Mouse (Mus musculus) embryonic facial prominence, embryonic 14.5 days (tissue): ENCODE data around the gene Mad1l1. TPM values are rescaled to one million over a fixed set of nuclear protein-coding genes. Genes with fewer than 3 reads are reported as not detected.

Experiments used
- ATAC-seq: fragments of 200-750 bp; cut with Nextera tagmentation; 2 replicates; pipeline ENCODE4 v1.8.0; 2017; ENCODE audit warnings: low read depth, moderate number of reproducible peaks, moderate TSS enrichment
- DNase-seq: peaks from one replicate; pipeline ENCODE4 v3.0.0-alpha.2; 2015; ENCODE audit warnings: low spot score
- H3K27ac ChIP-seq: fragments of 300-500 bp; sonication (generic); replicated peaks from 2 replicates; pipeline ENCODE4 v1.5.1; 2014; ENCODE audit warnings: low read depth, mild to moderate bottlenecking, low read length, moderate library complexity
- H3K27me3 ChIP-seq: fragments of 300-500 bp; sonication (generic); replicated peaks from 2 replicates; pipeline ENCODE4 v1.6.1; 2014; ENCODE audit warnings: low read length; ENCODE audit not compliant: control insufficient read depth, insufficient read depth
- H3K36me3 ChIP-seq: fragments of 300-500 bp; sonication (generic); 2 replicates; pipeline ENCODE4 v1.6.1; 2014; ENCODE audit warnings: low read length, mixed read lengths; ENCODE audit not compliant: control insufficient read depth, insufficient read depth
- H3K4me1 ChIP-seq: fragments of 300-500 bp; sonication (generic); 2 replicates; pipeline ENCODE4 v1.6.1; 2014; ENCODE audit warnings: antibody characterized with exemption, low read length; ENCODE audit not compliant: control insufficient read depth, insufficient read depth
- H3K4me2 ChIP-seq: fragments of 300-500 bp; sonication (generic); 2 replicates; pipeline ENCODE4 v1.6.1; 2014; ENCODE audit warnings: low read depth, mild to moderate bottlenecking, low read length, moderate library complexity, mixed read lengths
- H3K4me3 ChIP-seq: fragments of 300-500 bp; sonication (generic); 2 replicates; pipeline ENCODE4 v1.5.1; 2014; ENCODE audit warnings: low read depth, mild to moderate bottlenecking, low read length
- H3K9ac ChIP-seq: fragments of 300-500 bp; sonication (generic); 2 replicates; pipeline ENCODE4 v1.6.1; 2014; ENCODE audit warnings: low read depth, mild to moderate bottlenecking, low read length, moderate library complexity, mixed read lengths
- H3K9me3 ChIP-seq: fragments of 300-500 bp; sonication (generic); 2 replicates; pipeline ENCODE4 v1.6.1; 2016; ENCODE audit warnings: low read length; ENCODE audit not compliant: control insufficient read depth
- WGBS: fragments of 180-500 bp; shearing (Covaris S2); extraction: QIAGEN DNeasy Blood & Tissue Kit; methylation state at CpG from one replicate; pipeline ENCODE4 v1.1.7; 2014; 5-methylcytosine and 5-hydroxymethylcytosine counted together
- polyA plus RNA-seq: library from polyadenylated mRNA; unstranded; fragments of >200 nt; fragmentation: Nextera tagmentation; extraction: Ambion mirVana; gene quantifications from 2 replicates; pipeline ENCODE4 v1.2.1, GENCODE M21; 2014

Gene Mad1l1
- polyA plus RNA-seq, 1 experiment from 2014 or later: 38.0 TPM

DNA sequence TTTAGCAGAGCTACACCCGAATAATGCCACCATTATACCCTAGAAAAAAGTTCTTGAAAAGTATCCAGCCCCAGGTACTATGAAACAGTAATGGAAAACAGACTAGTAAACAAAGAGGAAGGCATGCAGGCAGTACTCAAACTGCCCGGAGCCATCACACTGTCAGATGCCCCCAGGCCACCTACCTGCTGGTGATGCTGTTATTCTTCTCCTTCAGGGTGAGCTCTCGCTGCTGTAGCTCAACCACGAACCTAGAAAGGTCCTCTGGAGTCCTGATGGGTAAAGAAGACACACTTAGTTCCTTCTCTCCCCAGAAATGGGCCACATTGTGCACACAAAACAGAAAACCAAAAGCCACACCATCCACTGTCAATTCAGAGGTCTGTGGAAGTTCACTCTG lies 60.0 kb downstream of the Mad1l1 start:
- Histone ChIP-seq H3K27me3 (no peaks in the 10 kb centered on the region), H3K9ac (no peak overlapping the region), H3K4me2 (no peak overlapping the region), H3K4me1 (no peaks in the 10 kb centered on the region), H3K9me3 (no peaks in the 10 kb centered on the region), H3K36me3 (peaks cover 8% of the 10 kb centered on the region), H3K27ac (no peak overlapping the region), H3K4me3 (no peak overlapping the region)
- DNase-seq: no peak
- ATAC-seq: no peak
- 84% methylated on average over 4 of the region's 4 CpGs for WGBS

DNA sequence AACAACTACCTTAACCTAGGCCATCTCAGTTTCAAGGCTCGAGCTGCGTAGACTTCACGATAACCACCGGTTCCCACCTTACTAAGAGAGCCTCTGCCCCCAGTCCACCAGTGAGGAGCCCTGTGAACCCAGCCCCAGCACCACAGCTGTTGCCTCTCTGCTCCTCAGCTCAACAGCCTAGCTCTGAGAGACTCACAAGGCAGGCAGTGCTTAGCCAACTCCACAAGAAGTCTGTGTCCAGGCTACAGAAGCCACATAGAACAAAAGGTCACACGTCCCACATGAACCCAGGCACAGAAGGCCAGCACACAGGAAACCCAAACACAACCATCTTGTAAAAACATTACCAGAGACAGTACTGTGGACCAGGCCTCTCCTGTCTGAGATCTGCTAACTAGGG lies 62.7 kb downstream of the Mad1l1 start:
- no peak overlapping the region for H3K9ac ChIP-seq

DNA sequence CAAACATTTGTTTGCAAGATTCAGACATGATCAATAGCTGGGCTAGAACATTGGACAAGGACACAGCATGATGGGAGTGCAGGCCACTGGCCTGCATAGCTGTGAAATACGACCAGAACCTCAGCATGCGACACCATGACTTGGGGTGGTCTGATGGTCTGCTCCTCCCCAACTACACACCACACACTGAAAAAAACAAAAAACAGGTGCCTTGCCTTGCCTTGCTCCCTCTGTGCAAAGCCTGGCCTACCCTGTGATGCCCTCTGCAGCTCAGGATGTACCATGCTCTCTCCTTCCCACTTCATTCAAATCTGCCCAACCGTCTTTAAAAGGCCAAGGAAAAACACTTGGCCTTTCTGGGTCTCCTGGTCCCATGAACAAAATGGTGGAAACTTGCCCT lies 63.3 kb downstream of the Mad1l1 start:
- ATAC-seq: no peak
- H3K27ac ChIP-seq: no peak overlapping the region
- no peaks in the 10 kb centered on the region for H3K4me1 ChIP-seq
- H3K4me3 ChIP-seq: no peak overlapping the region
- DNase-seq: no peak
- no peaks in the 10 kb centered on the region for H3K9me3 ChIP-seq
- H3K36me3 ChIP-seq: peaks cover 8% of the 10 kb centered on the region
- 91% methylated on average over 3 of the region's 3 CpGs for WGBS
- H3K9ac ChIP-seq: no peak overlapping the region
- no peak overlapping the region for H3K4me2 ChIP-seq
- no peaks in the 10 kb centered on the region for H3K27me3 ChIP-seq

More for the DNA sequence above, 62.7 kb downstream of the Mad1l1 start:
- H3K27ac ChIP-seq: no peak overlapping the region
- DNase-seq (no peak), ATAC-seq (no peak)
- peaks cover 8% of the 10 kb centered on the region for H3K36me3 ChIP-seq
- no peak overlapping the region for H3K4me2 ChIP-seq
- H3K4me3 ChIP-seq: no peak overlapping the region
- H3K4me1 ChIP-seq: no peaks in the 10 kb centered on the region
- 94% methylated on average over 5 of the region's 5 CpGs for WGBS
- H3K9me3 ChIP-seq: no peaks in the 10 kb centered on the region
- H3K27me3 ChIP-seq: no peaks in the 10 kb centered on the region

DNA sequence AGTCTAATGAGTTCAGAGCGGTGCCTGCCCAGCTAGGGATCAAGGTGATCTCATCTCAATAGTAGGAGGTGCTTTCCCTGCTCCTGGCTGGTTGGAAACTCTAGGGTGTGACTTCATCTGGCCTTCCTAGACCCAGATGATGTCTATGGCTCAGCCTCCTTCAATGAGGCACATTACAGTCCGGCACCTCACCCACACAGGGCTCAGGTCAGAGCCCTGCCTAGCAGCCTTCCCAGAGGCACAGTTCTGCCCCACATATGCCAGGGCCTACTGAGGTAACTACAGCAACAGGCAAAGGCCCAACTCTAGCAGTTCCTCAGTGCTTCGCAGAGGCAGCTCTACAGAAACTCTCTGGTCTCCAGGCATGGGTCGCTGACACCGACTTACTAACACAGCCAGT lies 63.9 kb downstream of the Mad1l1 start:
- DNase-seq (no peak), ATAC-seq (no peak)
- no peak overlapping the region for H3K4me3 ChIP-seq
- H3K27ac ChIP-seq: no peak overlapping the region
- no peaks in the 10 kb centered on the region for H3K27me3 ChIP-seq
- no peak overlapping the region for H3K9ac ChIP-seq
- peaks cover 8% of the 10 kb centered on the region for H3K36me3 ChIP-seq
- H3K9me3 ChIP-seq: no peaks in the 10 kb centered on the region
- H3K4me1 ChIP-seq: no peaks in the 10 kb centered on the region
- no peak overlapping the region for H3K4me2 ChIP-seq
- WGBS: 88% methylated on average over 5 of the region's 5 CpGs

DNA sequence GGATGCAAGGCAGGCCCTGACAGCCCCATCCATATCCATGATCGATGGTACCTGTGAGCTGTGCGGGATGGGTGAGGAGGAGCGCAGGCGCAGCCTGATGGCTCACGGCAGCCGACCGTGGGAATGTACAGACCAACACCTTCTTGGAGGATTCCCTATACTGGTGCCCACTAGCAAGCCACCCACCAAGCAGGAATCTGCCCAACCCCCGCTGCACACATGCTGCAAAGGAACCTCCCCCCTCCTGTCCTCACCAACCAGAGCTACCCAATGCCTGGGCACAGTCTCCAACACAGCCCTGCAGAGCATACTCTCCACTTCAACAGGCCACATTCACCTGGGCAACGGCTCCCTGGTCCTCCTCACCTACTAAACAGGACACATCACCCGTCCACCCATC lies 64.7 kb downstream of the Mad1l1 start:
- no peak overlapping the region for H3K9ac ChIP-seq
- ATAC-seq (no peak), DNase-seq (no peak)
- H3K36me3 ChIP-seq: peaks cover 8% of the 10 kb centered on the region
- no peaks in the 10 kb centered on the region for H3K4me1 ChIP-seq
- no peak overlapping the region for H3K27ac ChIP-seq
- H3K4me2 ChIP-seq: no peak overlapping the region
- WGBS: 91% methylated on average over 10 of the region's 10 CpGs
- no peaks in the 10 kb centered on the region for H3K9me3 ChIP-seq
- H3K4me3 ChIP-seq: no peak overlapping the region
- no peaks in the 10 kb centered on the region for H3K27me3 ChIP-seq

DNA sequence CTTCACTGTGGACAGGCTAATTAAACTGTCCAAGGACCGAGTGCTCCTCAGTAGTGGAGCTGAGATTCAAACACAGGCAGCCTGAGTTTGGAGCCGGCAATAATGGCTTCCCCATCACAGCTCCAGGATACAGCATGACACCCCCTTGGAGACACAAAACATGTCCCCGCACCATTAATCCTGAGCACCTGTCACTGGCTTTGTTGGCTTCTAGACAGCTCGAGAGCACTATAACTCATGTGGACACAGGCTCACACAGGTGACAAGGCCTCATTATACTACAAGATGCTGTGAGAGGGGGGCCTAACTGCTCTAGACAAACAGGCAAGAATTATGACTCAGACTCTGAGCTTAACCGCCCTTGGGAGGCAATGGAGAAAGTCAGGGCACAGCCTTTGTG lies 66.1 kb downstream of the Mad1l1 start:
- DNase-seq (no peak), ATAC-seq (no peak)
- Histone ChIP-seq H3K36me3 (peaks cover 4% of the 10 kb centered on the region), H3K4me3 (no peak overlapping the region), H3K27ac (no peak overlapping the region), H3K4me1 (no peaks in the 10 kb centered on the region), H3K4me2 (no peak overlapping the region), H3K9me3 (no peaks in the 10 kb centered on the region), H3K9ac (no peak overlapping the region), H3K27me3 (no peaks in the 10 kb centered on the region)
- 79% methylated on average over 5 of the region's 5 CpGs for WGBS

DNA sequence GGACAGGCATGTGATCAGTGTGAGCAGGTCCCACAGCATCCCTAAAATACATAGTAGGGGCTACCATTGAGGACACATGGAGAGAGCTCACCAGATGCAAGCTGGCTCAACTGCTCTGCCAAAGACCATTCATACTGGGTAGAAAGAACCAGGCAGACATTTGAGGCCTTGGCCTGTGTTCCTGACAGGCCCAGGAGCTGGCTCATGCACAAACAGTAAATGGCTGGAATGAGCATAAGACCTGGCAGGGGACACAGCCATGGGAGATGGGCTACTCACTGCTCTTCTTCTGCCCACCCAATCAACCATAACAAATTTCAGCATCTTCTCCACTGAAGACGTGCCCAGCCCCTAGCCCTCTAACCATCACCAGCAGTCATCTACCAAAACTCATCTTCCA lies 66.7 kb downstream of the Mad1l1 start:
- no peak overlapping the region for H3K4me2 ChIP-seq
- WGBS: 91% methylated on average over 1 of the region's 1 CpGs
- ATAC-seq: no peak
- no peak overlapping the region for H3K9ac ChIP-seq
- no peak for DNase-seq
- no peak overlapping the region for H3K4me3 ChIP-seq
- no peaks in the 10 kb centered on the region for H3K4me1 ChIP-seq
- no peaks in the 10 kb centered on the region for H3K27me3 ChIP-seq
- H3K9me3 ChIP-seq: no peaks in the 10 kb centered on the region
- no peak overlapping the region for H3K27ac ChIP-seq
- H3K36me3 ChIP-seq: no peaks in the 10 kb centered on the region; the same call in 1 of the 2 replicates

DNA sequence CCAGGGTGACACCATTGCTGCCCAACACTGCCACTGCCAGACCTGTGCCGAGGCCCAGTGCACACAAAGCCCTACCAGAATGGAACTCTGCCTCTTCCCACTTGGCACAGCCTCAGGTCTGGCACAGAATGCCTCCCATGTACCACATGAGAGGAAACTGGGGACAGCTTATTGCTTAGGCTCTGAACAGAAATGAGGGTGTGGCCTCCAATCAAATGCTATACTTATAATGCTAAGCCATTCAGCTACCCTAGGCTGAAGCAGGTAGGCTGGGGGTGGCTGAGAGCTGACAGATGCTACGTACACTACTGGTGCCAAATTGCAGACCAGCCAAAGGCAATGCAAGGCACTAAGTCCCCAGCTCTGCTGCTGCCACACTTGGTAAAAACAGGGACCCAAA lies 69.4 kb downstream of the Mad1l1 start:
- DNase-seq (no peak), ATAC-seq (no peak; the same call in 1 of the 2 replicates)
- Histone ChIP-seq H3K4me2 (no peak overlapping the region), H3K4me3 (no peak overlapping the region), H3K27ac (no peak overlapping the region), H3K4me1 (no peaks in the 10 kb centered on the region), H3K36me3 (no peaks in the 10 kb centered on the region), H3K9me3 (no peaks in the 10 kb centered on the region), H3K27me3 (no peaks in the 10 kb centered on the region), H3K9ac (no peak overlapping the region)
- WGBS: 79% methylated on average over 2 of the region's 2 CpGs

DNA sequence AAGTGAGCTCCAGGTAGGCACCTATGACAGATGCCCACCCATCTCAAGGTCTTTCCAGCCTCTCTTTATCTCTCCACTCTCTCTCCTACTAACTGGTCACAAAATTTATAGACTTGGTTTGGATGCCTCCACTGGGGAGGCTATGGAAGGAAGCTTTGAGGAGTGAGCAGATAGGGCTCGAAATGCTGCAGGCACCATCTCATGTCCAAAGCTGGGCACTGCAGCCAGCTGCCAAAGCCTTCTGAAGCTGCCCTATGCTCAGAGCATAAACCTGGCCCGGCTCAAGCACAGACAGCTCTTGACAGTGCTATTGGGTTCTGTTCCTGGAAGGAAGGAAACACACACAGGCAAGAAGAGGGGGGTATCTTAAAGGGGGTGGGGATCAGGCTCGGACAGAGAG lies 71.0 kb downstream of the Mad1l1 start:
- no peaks in the 10 kb centered on the region for H3K36me3 ChIP-seq
- DNase-seq (no peak), ATAC-seq (no peak)
- no peaks in the 10 kb centered on the region for H3K9me3 ChIP-seq
- H3K4me3 ChIP-seq: no peak overlapping the region
- no peaks in the 10 kb centered on the region for H3K4me1 ChIP-seq
- H3K27ac ChIP-seq: no peak overlapping the region
- H3K9ac ChIP-seq: no peak overlapping the region
- H3K4me2 ChIP-seq: no peak overlapping the region
- 83% methylated on average over 3 of the region's 3 CpGs for WGBS
- H3K27me3 ChIP-seq: no peaks in the 10 kb centered on the region
